Comparison of ENCODE assay signal across 8 mouse cellular contexts in the genomic region with DNA sequence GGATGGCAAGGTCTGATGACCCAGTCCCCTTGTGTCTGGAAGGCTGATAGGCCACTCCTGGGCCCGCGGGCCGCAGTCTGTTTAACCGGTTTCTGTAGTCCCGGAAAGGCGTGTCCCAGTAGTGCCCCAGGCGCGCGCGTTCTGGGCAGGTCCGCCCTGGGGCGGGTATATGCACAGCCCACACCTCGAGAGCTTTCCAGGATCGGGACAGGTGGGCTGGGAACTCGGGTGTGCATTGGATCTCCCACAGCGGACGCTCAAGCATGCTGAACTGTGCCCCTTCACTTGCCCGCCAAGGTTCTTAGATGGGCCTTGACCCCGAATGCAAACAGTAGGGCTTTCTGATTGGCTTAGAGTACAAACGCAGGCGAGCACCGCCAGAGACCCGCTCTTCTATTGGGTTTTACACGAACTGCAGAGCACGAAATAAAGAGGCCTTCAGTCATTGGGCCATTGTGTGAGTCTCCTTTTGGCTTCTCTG. TPM values are rescaled to one million over a fixed set of nuclear protein-coding genes. Genes with fewer than 3 reads are reported as not detected.
DNase-seq lines count a peak whose midpoint lies in the region; ATAC-seq and TF ChIP-seq lines count a peak whose summit lies in the region.

No protein-coding gene starts in this region.

- peak; percentile 84 for ATAC-seq in intestine, postnatal 0 days

- TF ChIP-seq EP300 in MEL (IDR thresholded peaks at IDR 0.05; ENCODE audit: low read depth in 1 of 2, low read length in 2 of 2) = peak in 1 of 2 experiments; percentile 42; a peak in 2 of 4 replicates

- no peaks in the 10 kb centered on the region for H3K27me3 ChIP-seq in MEL (ENCODE audit: control insufficient read depth in 1 of 2, insufficient read depth in 2 of 2, low read length in 2 of 2)
- H3K27me3 ChIP-seq in erythroblast, embryonic 14.5 days (ENCODE audit: control insufficient read depth) = no peaks in the 10 kb centered on the region
- H3K27me3 ChIP-seq in intestine, postnatal 0 days (replicated peaks; ENCODE audit: control insufficient read depth, insufficient read depth, low read length) = no peaks in the 10 kb centered on the region

- TF ChIP-seq RAD21 in MEL (IDR thresholded peaks at IDR 0.05; ENCODE audit: low read depth, low read length) = no peak

- no peak for TF ChIP-seq CTCF in MEL (IDR thresholded peaks at IDR 0.05 in 2 of 3, conservative IDR thresholded peaks at IDR 0.05 in 1 of 3; ENCODE audit: control insufficient read depth in 1 of 3, insufficient read depth in 1 of 3, low read depth in 2 of 3, low read length in 3 of 3, poor library complexity in 1 of 3, severe bottlenecking in 1 of 3)
- TF ChIP-seq CTCF in intestine, postnatal 0 days (IDR thresholded peaks at IDR 0.05; ENCODE audit: low read depth) = no peak

- under 1% methylated on average over 25 of the region's 25 CpGs for WGBS in intestine, postnatal 0 days

- H3K4me2 ChIP-seq in intestine, postnatal 0 days (replicated peaks; ENCODE audit: low read depth) = peak overlapping the region; percentile 84

- DNase-seq in gastrocnemius, postnatal 36 days = peak; percentile 71 to 87
- DNase-seq in gastrocnemius, adult 18-20 months (ENCODE audit: low spot score) = no peak
- peak; percentile 92 for DNase-seq in MEL (ENCODE audit: low read depth, low spot score)
- peak; percentile 90 for DNase-seq in lung, postnatal 25 days (ENCODE audit: low spot score)
- DNase-seq in spleen, postnatal 14 days (ENCODE audit: low spot score in 2 of 2) = peak; percentile 69 to 70
- DNase-seq in retina, embryonic 14.5 days (ENCODE audit: low spot score) = no peak

- peaks cover 12% of the 10 kb centered on the region for H3K79me2 ChIP-seq in MEL (ENCODE audit: control insufficient read depth, insufficient read depth, low read length, poor library complexity)

- peak overlapping the region; percentile 94 for H3K27ac ChIP-seq in MEL (ENCODE audit: control insufficient read depth, low read depth, low read length)
- peak overlapping the region; percentile 98 for H3K27ac ChIP-seq in intestine, postnatal 0 days (ENCODE audit: low read depth, low read length)

- H3K9ac ChIP-seq in MEL (ENCODE audit: control insufficient read depth, low read depth, low read length, poor library complexity, severe bottlenecking) = peak overlapping the region; percentile 94
- peak overlapping the region; percentile 95 for H3K9ac ChIP-seq in intestine, postnatal 0 days (ENCODE audit: low read depth, low read length)

- H3K36me3 ChIP-seq in MEL (ENCODE audit: control insufficient read depth in 1 of 2, insufficient read depth in 2 of 2, low read length in 2 of 2) = peaks cover 0 to 23% of the 10 kb centered on the region in 2 experiments; a peak in 2 of 4 replicates
- peaks cover 22% of the 10 kb centered on the region for H3K36me3 ChIP-seq in erythroblast, embryonic 14.5 days (ENCODE audit: control insufficient read depth)
- no peaks in the 10 kb centered on the region for H3K36me3 ChIP-seq in intestine, postnatal 0 days (ENCODE audit: control insufficient read depth, insufficient read depth)

- peak; percentile 82 to 86 for TF ChIP-seq POLR2A in MEL (IDR thresholded peaks at IDR 0.05; ENCODE audit: control insufficient read depth in 1 of 2, insufficient read depth in 1 of 2, low read depth in 1 of 2, low read length in 2 of 2, poor library complexity in 1 of 2)

- H3K9me3 ChIP-seq in MEL (replicated peaks; ENCODE audit: insufficient read depth, low read length) = no peaks in the 10 kb centered on the region
- no peaks in the 10 kb centered on the region for H3K9me3 ChIP-seq in erythroblast, embryonic 14.5 days (ENCODE audit: control insufficient read depth, low read length)
- no peaks in the 10 kb centered on the region for H3K9me3 ChIP-seq in intestine, postnatal 0 days (ENCODE audit: control insufficient read depth)

- H3K4me3 ChIP-seq in MEL (ENCODE audit: control insufficient read depth in 1 of 2, insufficient read depth in 1 of 2, low read depth in 2 of 2, low read length in 2 of 2) = peak overlapping the region; percentile 75 to 79
- H3K4me3 ChIP-seq in erythroblast, embryonic 14.5 days (replicated peaks) = peak overlapping the region; percentile 95
- H3K4me3 ChIP-seq in intestine, postnatal 0 days (ENCODE audit: low read depth, low read length) = peak overlapping the region; percentile 91

- peaks cover 9 to 23% of the 10 kb centered on the region in 2 experiments for H3K4me1 ChIP-seq in MEL (ENCODE audit: control insufficient read depth in 1 of 2, insufficient read depth in 2 of 2, low read length in 2 of 2)
- H3K4me1 ChIP-seq in erythroblast, embryonic 14.5 days (ENCODE audit: control insufficient read depth) = peaks cover 79% of the 10 kb centered on the region
- H3K4me1 ChIP-seq in intestine, postnatal 0 days (replicated peaks; ENCODE audit: control insufficient read depth, insufficient read depth, low read length) = no peaks in the 10 kb centered on the region; the same call in 1 of the 2 replicates

- intact Hi-C loops in gastrocnemius, postnatal 36 days (cut with DNase I) = loop anchor here (1.0 kb wide), 1 partner anchor 69 kb away; a partner anchor contains a TSS

TF ChIP-seq in MEL, 35 proteins besides CTCF, POLR2A, EP300 and RAD21:
- TF ChIP-seq SIN3A (IDR thresholded peaks at IDR 0.05; ENCODE audit: low read length) (peak; percentile 44), MAFK (IDR thresholded peaks at IDR 0.05; ENCODE audit: borderline replicate concordance, low read depth, low read length) (no peak), UBTF (IDR thresholded peaks at IDR 0.05; ENCODE audit: borderline replicate concordance, insufficient read depth, low read depth, low read length) (no peak), MAX (IDR thresholded peaks at IDR 0.05; ENCODE audit: low read length) (no peak), NRF1 (IDR thresholded peaks at IDR 0.05; ENCODE audit: insufficient read depth, low read depth, low read length, poor library complexity, severe bottlenecking) (peak; percentile 35; the same call in 1 of the 2 replicates), NELFE (IDR thresholded peaks at IDR 0.05; ENCODE audit: low read depth, low read length) (peak; percentile 85), TBP (IDR thresholded peaks at IDR 0.05; ENCODE audit: low read depth, low read length) (peak; percentile 77), ZMIZ1 (IDR thresholded peaks at IDR 0.05; ENCODE audit: low read depth, low read length) (peak; percentile 94), JUND (IDR thresholded peaks at IDR 0.05; ENCODE audit: low read depth, low read length) (0 out of 2 replicates have a peak, but pooled peaks have one; percentile 19), HCFC1 (IDR thresholded peaks at IDR 0.05; ENCODE audit: low read depth, low read length) (peak; percentile 44; the same call in 1 of the 2 replicates), ELF1 (IDR thresholded peaks at IDR 0.05; ENCODE audit: low read depth, low read length) (peak; percentile 54; the same call in 1 of the 2 replicates), E2F4 (IDR thresholded peaks at IDR 0.05; ENCODE audit: borderline replicate concordance, low read depth, low read length) (peak; percentile 58; the same call in 1 of the 2 replicates), KAT2A (conservative IDR thresholded peaks at IDR 0.05; ENCODE audit: low read depth, low read length) (no peak; the same call in 1 of the 2 replicates), TCF12 (IDR thresholded peaks at IDR 0.05; ENCODE audit: low read depth, low read length) (peak; percentile 50), MYC (IDR thresholded peaks at IDR 0.05; ENCODE audit: low read depth, low read length) (no peak), MXI1 (IDR thresholded peaks at IDR 0.05; ENCODE audit: low read depth, low read length) (peak; percentile 75; the same call in 1 of the 2 replicates)
TF ChIP-seq in MEL: peak in this region for 11.

RNA-seq across cellular contexts. Expression of a gene that starts 0.4 kb away (rescaled TPM):
- 1 to 10 TPM; 3.8 TPM for total RNA-seq in gastrocnemius, postnatal 36 days (2021)
- 1 to 10 TPM; 3.7 to 4.1 TPM for total RNA-seq in gastrocnemius, adult 18-20 months (2021)
- total RNA-seq in MEL (2012; rRNA removed) = 3.4 and 4.9 TPM in 2 replicates
- 1 to 10 TPM in 1 of 2 experiments, not detected in 1; 8.7 TPM for polyA plus RNA-seq in MEL (2012; ENCODE audit: insufficient read depth in 1 of 2, insufficient read length in 2 of 2, low read depth in 1 of 2, low replicate concordance in 2 of 2, missing spikeins in 1 of 2)
- 0.16 and 0.29 TPM in 2 replicates for polyA plus RNA-seq in erythroblast, embryonic 14.5 days (2012)
- 1.0 and 1.2 TPM in 2 replicates for polyA plus RNA-seq in intestine, postnatal 0 days (2015; fragmentation: Nextera tagmentation; extraction: Ambion mirVana)

Comparison
In these comparisons a context has a peak if more than half of its experiments do, and no peak if none do; other contexts are left out.
1. DNase-seq: peak in gastrocnemius, postnatal 36 days (2 of 2), MEL (single experiment), lung, postnatal 25 days (single experiment) and spleen, postnatal 14 days (2 of 2); none in gastrocnemius, adult 18-20 months (single experiment) and retina, embryonic 14.5 days (single experiment).
2. Peak in every context shown above with its lines, with median percentiles within 50 percentile points of each other: H3K4me3 ChIP-seq.